Mouse (Mus musculus) kidney, postnatal 14 days (tissue): ENCODE data around the gene Sema4c.

Experiments
- DNase-seq: peaks from one replicate; pipeline ENCODE4 v3.0.0; 2022; ENCODE audit warnings: mixed read lengths

Sema4c gene

GRCm38 (mm10) chr1:36558031-36558993, at the start of gene Sema4c:
Gene Sema4c, minus strand, starts transcription at chr1:36558349.
- peak; percentile 89 for DNase-seq

- DNase-seq = no peak
Observed at GRCm38 (mm10) chr1:36606951-36607350, 48.8 kb upstream of the Sema4c start.

GRCm38 (mm10) chr1:36604254-36605156, 46.4 kb upstream of the Sema4c start:
- DNase-seq = peak; percentile 73

GRCm38 (mm10) chr1:36603361-36603760, 45.2 kb upstream of the Sema4c start:
- peak; percentile 56 for DNase-seq

- DNase-seq = no peak
Observed at GRCm38 (mm10) chr1:36602271-36602670, 44.1 kb upstream of the Sema4c start.

- DNase-seq = no peak
Observed at GRCm38 (mm10) chr1:36598411-36598810, 40.3 kb upstream of the Sema4c start.

GRCm38 (mm10) chr1:36596114-36596513, 38.0 kb upstream of the Sema4c start:
- DNase-seq = peak; percentile 82

- no peak for DNase-seq
Observed at GRCm38 (mm10) chr1:36595167-36595931, 37.2 kb upstream of the Sema4c start.

- no peak for DNase-seq
Observed at GRCm38 (mm10) chr1:36593099-36593498, 35.0 kb upstream of the Sema4c start.

- no peak for DNase-seq
Observed at GRCm38 (mm10) chr1:36591408-36591807, 33.3 kb upstream of the Sema4c start.

GRCm38 (mm10) chr1:36590664-36591063, 32.5 kb upstream of the Sema4c start:
- DNase-seq = no peak

GRCm38 (mm10) chr1:36589486-36589885, 31.3 kb upstream of the Sema4c start:
- DNase-seq = peak; percentile 84

- DNase-seq = peak; percentile 49
Observed at GRCm38 (mm10) chr1:36588476-36589450, 30.6 kb upstream of the Sema4c start.

- DNase-seq = no peak
Observed at GRCm38 (mm10) chr1:36587860-36588259, 29.7 kb upstream of the Sema4c start.

GRCm38 (mm10) chr1:36586288-36586687, 28.1 kb upstream of the Sema4c start:
- no peak for DNase-seq

GRCm38 (mm10) chr1:36583408-36584116, 25.4 kb upstream of the Sema4c start:
- DNase-seq = no peak

GRCm38 (mm10) chr1:36582211-36582610, 24.1 kb upstream of the Sema4c start:
- DNase-seq = no peak

- no peak for DNase-seq
Observed at GRCm38 (mm10) chr1:36581260-36581659, 23.1 kb upstream of the Sema4c start.

GRCm38 (mm10) chr1:36580384-36581207, 22.4 kb upstream of the Sema4c start:
- DNase-seq = peak; percentile 72

- no peak for DNase-seq
Observed at GRCm38 (mm10) chr1:36579974-36580383, 21.8 kb upstream of the Sema4c start.
